Mouse (Mus musculus) liver, postnatal 0 days (tissue): Measurements from ENCODE around the gene Tctex1d2. TPM values are rescaled to one million over a fixed set of nuclear protein-coding genes. Genes with fewer than 3 reads are reported as not detected.
A peak's percentile ranks its signal among the peaks of the same experiment; 100 is the strongest.
"Not testable (repeated sequence)": the region's sequence is repeated elsewhere in the genome, so short reads cannot be mapped to it uniquely, and the experiment has no call there.

Experiments used
- ATAC-seq: fragments of 200-750 bp; cut with Nextera tagmentation; 2 replicates; pipeline ENCODE4 v1.8.0; 2017; ENCODE audit warnings: mild to moderate bottlenecking, moderate library complexity
- DNase-seq: peaks from one replicate; pipeline ENCODE4 v3.0.0-alpha.2; 2016
- H3K27ac ChIP-seq: fragments of 300-500 bp; sonication (generic); 2 replicates; pipeline ENCODE4 v1.5.1; 2014; ENCODE audit warnings: antibody characterized with exemption, moderate library complexity, mild to moderate bottlenecking, low read depth
- H3K27me3 ChIP-seq: fragments of 300-500 bp; sonication (generic); 2 replicates; pipeline ENCODE4 v1.6.1; 2014; ENCODE audit warnings: low read length, control low read depth, mixed read lengths; ENCODE audit not compliant: insufficient read depth
- H3K36me3 ChIP-seq: fragments of 300-500 bp; sonication (generic); replicated peaks from 2 replicates; pipeline ENCODE4 v1.6.1; 2014; ENCODE audit warnings: mild to moderate bottlenecking, control low read depth, low read length, moderate library complexity, mixed read lengths; ENCODE audit not compliant: insufficient read depth
- H3K4me1 ChIP-seq: fragments of 300-500 bp; sonication (generic); 2 replicates; pipeline ENCODE4 v1.6.1; 2014; ENCODE audit warnings: antibody characterized with exemption, mild to moderate bottlenecking, control low read depth; ENCODE audit not compliant: insufficient read depth
- H3K4me2 ChIP-seq: fragments of 300-500 bp; sonication (generic); 2 replicates; pipeline ENCODE4 v1.6.1; 2014; ENCODE audit warnings: low read depth, mild to moderate bottlenecking, low read length, moderate library complexity, mixed read lengths
- H3K4me3 ChIP-seq: fragments of 300-500 bp; sonication (generic); 2 replicates; pipeline ENCODE4 v1.5.1; 2014; ENCODE audit warnings: low read depth, low read length
- H3K9ac ChIP-seq: fragments of 300-500 bp; sonication (generic); replicated peaks from 2 replicates; pipeline ENCODE4 v1.6.1; 2014; ENCODE audit warnings: mild to moderate bottlenecking, moderate library complexity
- H3K9me3 ChIP-seq: fragments of 300-500 bp; sonication (generic); 2 replicates; pipeline ENCODE4 v1.6.1; 2016; ENCODE audit warnings: mild to moderate bottlenecking, control low read depth, low read length, mixed read lengths
- CTCF ChIP-seq: sonication (generic); IDR thresholded peaks from 2 replicates; pipeline ENCODE4 v1.5.1; 2016; ENCODE audit warnings: antibody characterized with exemption, low read depth
- EP300 ChIP-seq: IDR thresholded peaks from 2 replicates; pipeline ENCODE4 v1.6.1; 2016; ENCODE audit warnings: antibody characterized with exemption, low read depth, mild to moderate bottlenecking
- WGBS: fragments of 180-500 bp; shearing (Covaris S2); extraction: QIAGEN DNeasy Blood & Tissue Kit; methylation state at CpG from one replicate; pipeline ENCODE4 v1.1.7; 2014; ENCODE audit not compliant: insufficient replicate concordance; 5-methylcytosine and 5-hydroxymethylcytosine counted together
- polyA plus RNA-seq: library from polyadenylated mRNA; unstranded; fragments of >200 nt; fragmentation: Nextera tagmentation; extraction: Ambion mirVana; gene quantifications from 2 replicates; pipeline ENCODE4 v1.2.1, GENCODE M21; 2015

Gene Tctex1d2
- polyA plus RNA-seq, 1 experiment from 2014 or later, result 6.6 TPM

- no peak for DNase-seq
- 0 out of 2 replicates have a peak, but pooled peaks cover 6% of the 10 kb centered on the region for H3K36me3 ChIP-seq
- no peak for TF ChIP-seq CTCF
- H3K27me3 ChIP-seq, result no peaks in the 10 kb centered on the region
- H3K4me1 ChIP-seq, result peaks cover 35% of the 10 kb centered on the region
- no peak overlapping the region for H3K9ac ChIP-seq
- no peaks in the 10 kb centered on the region for H3K9me3 ChIP-seq
- peak overlapping the region; percentile 66; the same call in 1 of the 2 replicates for H3K27ac ChIP-seq
- ATAC-seq, result no peak
- H3K4me2 ChIP-seq, result peak overlapping the region; percentile 90; the same call in 1 of the 2 replicates
- H3K4me3 ChIP-seq, result no peak overlapping the region
Observed at GRCm38 (mm10) chr16:32434691-32435090, 15.2 kb downstream of the Tctex1d2 start.

GRCm38 (mm10) chr16:32436657-32437056 lies 17.2 kb downstream of the Tctex1d2 start:
- no peak overlapping the region for H3K9ac ChIP-seq
- H3K4me2 ChIP-seq, result no peak overlapping the region
- H3K27me3 ChIP-seq, result no peaks in the 10 kb centered on the region
- no peak overlapping the region for H3K4me3 ChIP-seq
- H3K9me3 ChIP-seq, result no peaks in the 10 kb centered on the region
- no peak for DNase-seq
- H3K27ac ChIP-seq, result no peak overlapping the region
- TF ChIP-seq CTCF (no peak), EP300 (no peak)
- 50% methylated on average over 1 of the region's 1 CpGs for WGBS
- ATAC-seq, result no peak
- H3K4me1 ChIP-seq, result peaks cover 32% of the 10 kb centered on the region
- 0 out of 2 replicates have a peak, but pooled peaks cover 11% of the 10 kb centered on the region for H3K36me3 ChIP-seq

GRCm38 (mm10) chr16:32437266-32437665 lies 17.8 kb downstream of the Tctex1d2 start:
- no peaks in the 10 kb centered on the region for H3K27me3 ChIP-seq
- no peaks in the 10 kb centered on the region for H3K9me3 ChIP-seq
- H3K9ac ChIP-seq, result no peak overlapping the region
- TF ChIP-seq EP300 (no peak), CTCF (no peak)
- H3K4me1 ChIP-seq, result peaks cover 25% of the 10 kb centered on the region
- 0 out of 2 replicates have a peak, but pooled peaks cover 11% of the 10 kb centered on the region for H3K36me3 ChIP-seq
- 91% methylated on average over 1 of the region's 1 CpGs for WGBS
- H3K4me3 ChIP-seq, result no peak overlapping the region
- no peak overlapping the region for H3K4me2 ChIP-seq
- H3K27ac ChIP-seq, result no peak overlapping the region
- DNase-seq, result no peak
- ATAC-seq, result no peak

GRCm38 (mm10) chr16:32441432-32441831 lies 21.9 kb downstream of the Tctex1d2 start:
- H3K4me2 ChIP-seq, result no peak overlapping the region
- H3K4me1 ChIP-seq, result peaks cover 20% of the 10 kb centered on the region
- 78% methylated on average over 3 of the region's 3 CpGs for WGBS
- no peaks in the 10 kb centered on the region for H3K9me3 ChIP-seq
- H3K36me3 ChIP-seq, result 0 out of 2 replicates have a peak, but pooled peaks cover 11% of the 10 kb centered on the region
- no peak overlapping the region for H3K9ac ChIP-seq
- H3K27ac ChIP-seq, result peak overlapping the region; percentile 67
- ATAC-seq (peak; percentile 88), DNase-seq (no peak)
- H3K27me3 ChIP-seq, result no peaks in the 10 kb centered on the region
- TF ChIP-seq CTCF, result no peak
- TF ChIP-seq EP300, result no peak
- no peak overlapping the region for H3K4me3 ChIP-seq

GRCm38 (mm10) chr16:32444615-32445014 lies 25.1 kb downstream of the Tctex1d2 start:
- not testable (repeated sequence) for H3K4me3 ChIP-seq, H3K9me3 ChIP-seq, H3K9ac ChIP-seq, DNase-seq, H3K27me3 ChIP-seq, H3K4me2 ChIP-seq, ATAC-seq, H3K36me3 ChIP-seq
- peak overlapping the region; percentile 48; the same call in 1 of the 2 replicates for H3K27ac ChIP-seq
- H3K4me1 ChIP-seq, result peaks cover 33% of the 10 kb centered on the region
- 47% methylated on average over 3 of the region's 3 CpGs for WGBS

- Histone ChIP-seq H3K4me1 (peaks cover 43% of the 10 kb centered on the region), H3K27me3 (no peaks in the 10 kb centered on the region), H3K9ac (no peak overlapping the region), H3K27ac (0 out of 2 replicates have a peak overlapping the region, but pooled peaks have one; percentile 34), H3K4me2 (no peak overlapping the region), H3K9me3 (no peaks in the 10 kb centered on the region), H3K36me3 (0 out of 2 replicates have a peak, but pooled peaks cover 4% of the 10 kb centered on the region), H3K4me3 (no peak overlapping the region)
- ATAC-seq (no peak), DNase-seq (no peak)
- TF ChIP-seq EP300, result no peak
- TF ChIP-seq CTCF, result no peak
- 75% methylated on average over 1 of the region's 1 CpGs for WGBS
Observed at GRCm38 (mm10) chr16:32445558-32445957, 26.1 kb downstream of the Tctex1d2 start.
